Mouse (Mus musculus): ENCODE results near the gene Rbfox1.

The Rbfox1 gene

GRCm38 (mm10) chr16:7034231-7034630 lies 1149.1 kb downstream of the Rbfox1 start:
- no peak for DNase-seq (ENCODE audit: low spot score in 2 of 2)

GRCm38 (mm10) chr16:7036566-7036965 lies 1151.4 kb downstream of the Rbfox1 start:
- DNase-seq (ENCODE audit: low spot score in 2 of 2): no peak

- DNase-seq (ENCODE audit: low spot score in 2 of 2): no peak
Observed at GRCm38 (mm10) chr16:7036988-7037387, 1151.8 kb downstream of the Rbfox1 start.

GRCm38 (mm10) chr16:7038639-7039260 lies 1153.6 kb downstream of the Rbfox1 start:
- DNase-seq (ENCODE audit: low spot score in 2 of 2): no peak

- no peak for DNase-seq (ENCODE audit: low spot score in 2 of 2)
Observed at GRCm38 (mm10) chr16:7039404-7040367, 1154.5 kb downstream of the Rbfox1 start.

- no peak for DNase-seq (ENCODE audit: low spot score in 2 of 2)
Observed at GRCm38 (mm10) chr16:7040691-7041090, 1155.5 kb downstream of the Rbfox1 start.

- DNase-seq (ENCODE audit: low spot score in 2 of 2): no peak
Observed at GRCm38 (mm10) chr16:7047421-7047820, 1162.3 kb downstream of the Rbfox1 start.

GRCm38 (mm10) chr16:7049162-7049971 lies 1164.2 kb downstream of the Rbfox1 start:
- peak; percentile 6 to 8 for DNase-seq (ENCODE audit: low spot score in 2 of 2)

GRCm38 (mm10) chr16:7050945-7051344 lies 1165.8 kb downstream of the Rbfox1 start:
- no peak for DNase-seq (ENCODE audit: low spot score in 2 of 2)

- no peak for DNase-seq (ENCODE audit: low spot score in 2 of 2)
Observed at GRCm38 (mm10) chr16:7051991-7052390, 1166.8 kb downstream of the Rbfox1 start.

- DNase-seq (ENCODE audit: low spot score in 2 of 2): no peak
Observed at GRCm38 (mm10) chr16:7052408-7052807, 1167.3 kb downstream of the Rbfox1 start.

GRCm38 (mm10) chr16:7057789-7058188 lies 1172.6 kb downstream of the Rbfox1 start:
- DNase-seq (ENCODE audit: low spot score in 2 of 2): no peak

GRCm38 (mm10) chr16:7058556-7058955 lies 1173.4 kb downstream of the Rbfox1 start:
- DNase-seq (ENCODE audit: low spot score in 2 of 2): no peak

GRCm38 (mm10) chr16:7059596-7059995 lies 1174.4 kb downstream of the Rbfox1 start:
- DNase-seq (ENCODE audit: low spot score in 2 of 2): no peak

- DNase-seq (ENCODE audit: low spot score in 2 of 2): no peak
Observed at GRCm38 (mm10) chr16:7060864-7061263, 1175.7 kb downstream of the Rbfox1 start.

GRCm38 (mm10) chr16:7062512-7062911 lies 1177.4 kb downstream of the Rbfox1 start:
- no peak for DNase-seq (ENCODE audit: low spot score in 2 of 2)

- no peak for DNase-seq (ENCODE audit: low spot score in 2 of 2)
Observed at GRCm38 (mm10) chr16:7067109-7067508, 1182.0 kb downstream of the Rbfox1 start.

GRCm38 (mm10) chr16:7069599-7069998 lies 1184.4 kb downstream of the Rbfox1 start:
- DNase-seq (ENCODE audit: low spot score in 2 of 2): no peak

- DNase-seq (ENCODE audit: low spot score in 2 of 2): no peak
Observed at GRCm38 (mm10) chr16:7074786-7075185, 1189.6 kb downstream of the Rbfox1 start.

- DNase-seq (ENCODE audit: low spot score in 2 of 2): no peak
Observed at GRCm38 (mm10) chr16:7075749-7076148, 1190.6 kb downstream of the Rbfox1 start.

GRCm38 (mm10) chr16:7076305-7076704 lies 1191.2 kb downstream of the Rbfox1 start:
- DNase-seq (ENCODE audit: low spot score in 2 of 2): no peak

- DNase-seq (ENCODE audit: low spot score in 2 of 2): no peak
Observed at GRCm38 (mm10) chr16:7076707-7077106, 1191.6 kb downstream of the Rbfox1 start.

All from urinary bladder, adult 18-20 months (tissue).